Mouse (Mus musculus) hindbrain, postnatal 0 days (tissue): ENCODE measurements around the gene Kif2a. TPM values are rescaled to one million over a fixed set of nuclear protein-coding genes. Genes with fewer than 3 reads are reported as not detected.

ENCODE experiments used
- ATAC-seq: fragments of 200-750 bp; cut with Nextera tagmentation; 2 replicates; pipeline ENCODE4 v1.8.0; 2017; ENCODE audit warnings: mild to moderate bottlenecking, moderate TSS enrichment, moderate library complexity
- DNase-seq: peaks from one replicate; pipeline ENCODE4 v3.0.0-alpha.2; 2015; ENCODE audit warnings: low spot score
- H3K27ac ChIP-seq: fragments of 300-500 bp; sonication (generic); 2 replicates; pipeline ENCODE4 v1.5.1; 2014; ENCODE audit warnings: mild to moderate bottlenecking
- H3K27me3 ChIP-seq: fragments of 300-500 bp; sonication (generic); 2 replicates; pipeline ENCODE4 v1.6.1; 2014; ENCODE audit warnings: low read length, mixed read lengths; ENCODE audit not compliant: insufficient read depth
- H3K36me3 ChIP-seq: fragments of 300-500 bp; sonication (generic); 2 replicates; pipeline ENCODE4 v1.6.1; 2014; ENCODE audit warnings: low read length, mixed read lengths; ENCODE audit not compliant: insufficient read depth
- H3K4me1 ChIP-seq: fragments of 300-500 bp; sonication (generic); 2 replicates; pipeline ENCODE4 v1.6.1; 2014; ENCODE audit warnings: antibody characterized with exemption, low read length, mixed read lengths; ENCODE audit not compliant: insufficient read depth
- H3K4me2 ChIP-seq: fragments of 300-500 bp; sonication (generic); 2 replicates; pipeline ENCODE4 v1.6.1; 2014; ENCODE audit warnings: low read depth, mild to moderate bottlenecking, low read length, moderate library complexity, mixed read lengths
- H3K4me3 ChIP-seq: fragments of 300-500 bp; sonication (generic); 2 replicates; pipeline ENCODE4 v1.5.1; 2014; ENCODE audit warnings: low read length
- H3K9ac ChIP-seq: fragments of 300-500 bp; sonication (generic); replicated peaks from 2 replicates; pipeline ENCODE4 v1.6.1; 2014; ENCODE audit warnings: mild to moderate bottlenecking, low read length, moderate library complexity, mixed read lengths
- H3K9me3 ChIP-seq: fragments of 300-500 bp; sonication (generic); 2 replicates; pipeline ENCODE4 v1.6.1; 2016; ENCODE audit warnings: low read length, mixed read lengths
- CTCF ChIP-seq: IDR thresholded peaks from 2 replicates; pipeline ENCODE4 v1.5.1; 2016; ENCODE audit warnings: antibody characterized with exemption, control low read depth, low read depth
- WGBS: fragments of 180-500 bp; shearing (Covaris S2); extraction: QIAGEN DNeasy Blood & Tissue Kit; methylation state at CpG from one replicate; pipeline ENCODE4 v1.1.7; 2014; 5-methylcytosine and 5-hydroxymethylcytosine counted together
- polyA plus RNA-seq: library from polyadenylated mRNA; unstranded; fragments of >200 nt; fragmentation: Nextera tagmentation; extraction: Ambion mirVana; gene quantifications from 2 replicates; pipeline ENCODE4 v1.2.1, GENCODE M21; 2015
- total RNA-seq: library from RNA; depleted of rRNA; stranded (reverse); fragments of >200 nt; gene quantifications from 2 replicates; pipeline ENCODE4 v1.2.3, GENCODE M21; 2014

Gene Kif2a
- total and polyA plus RNA-seq, 2 experiments from 2014 or later: 23.7 to 102 TPM

DNA sequence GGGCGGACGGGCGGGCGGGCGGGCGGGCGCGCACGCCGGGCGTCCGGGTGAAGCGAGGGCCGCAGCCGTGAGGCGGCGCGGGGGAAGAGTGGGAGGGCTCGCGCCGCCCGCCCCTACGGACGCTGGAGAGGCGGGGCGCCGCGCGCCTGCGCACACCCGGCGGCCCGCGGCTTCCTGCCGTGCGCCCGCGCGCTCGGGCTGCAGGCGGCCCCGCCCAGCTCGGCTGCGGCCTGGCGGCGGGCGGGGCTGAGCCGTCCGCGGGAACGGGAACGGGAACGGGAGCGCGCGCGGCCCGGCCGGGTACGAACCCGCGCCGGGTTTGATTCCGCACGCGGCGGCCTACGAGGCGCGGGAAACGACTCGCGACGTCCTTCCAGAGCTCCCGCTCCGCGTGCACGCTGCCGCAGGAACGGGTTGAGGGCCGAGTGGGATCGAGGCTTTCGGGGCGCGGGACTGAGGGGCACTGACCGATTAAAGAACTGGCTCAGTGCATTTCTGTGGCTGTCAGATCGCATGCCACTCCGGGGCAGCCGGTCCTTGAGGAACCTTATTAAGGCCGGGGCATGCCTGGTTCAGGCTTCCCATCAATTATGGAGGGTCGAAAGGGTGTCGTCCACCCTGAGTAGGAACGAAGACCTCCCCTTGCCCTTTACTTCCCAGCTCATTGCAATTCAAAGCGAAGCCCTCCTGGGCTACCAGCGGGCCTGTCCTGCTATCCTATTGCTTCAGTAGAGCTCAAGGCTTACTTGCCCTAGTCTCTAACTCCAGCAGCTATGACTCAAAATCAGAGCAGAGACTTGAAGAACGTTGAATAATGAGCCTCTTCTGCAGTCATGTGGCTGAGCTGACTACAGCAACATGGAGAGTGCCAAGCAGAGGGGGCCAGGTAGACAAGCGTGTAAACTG lies 593 bp upstream of the Kif2a start:
- WGBS: under 1% methylated on average over 76 of the region's 97 CpGs
- peak; percentile 95 for ATAC-seq
- DNase-seq: peak; percentile 96
- no peaks in the 10 kb centered on the region for H3K9me3 ChIP-seq
- no peaks in the 10 kb centered on the region for H3K36me3 ChIP-seq
- H3K4me3 ChIP-seq: peak overlapping the region; percentile 83
- H3K9ac ChIP-seq: peak overlapping the region; percentile 90
- TF ChIP-seq CTCF: no peak
- H3K4me2 ChIP-seq: peak overlapping the region; percentile 68
- H3K27ac ChIP-seq: peak overlapping the region; percentile 92
- 0 out of 2 replicates have a peak, but pooled peaks cover 3% of the 10 kb centered on the region for H3K4me1 ChIP-seq
- H3K27me3 ChIP-seq: no peaks in the 10 kb centered on the region

DNA sequence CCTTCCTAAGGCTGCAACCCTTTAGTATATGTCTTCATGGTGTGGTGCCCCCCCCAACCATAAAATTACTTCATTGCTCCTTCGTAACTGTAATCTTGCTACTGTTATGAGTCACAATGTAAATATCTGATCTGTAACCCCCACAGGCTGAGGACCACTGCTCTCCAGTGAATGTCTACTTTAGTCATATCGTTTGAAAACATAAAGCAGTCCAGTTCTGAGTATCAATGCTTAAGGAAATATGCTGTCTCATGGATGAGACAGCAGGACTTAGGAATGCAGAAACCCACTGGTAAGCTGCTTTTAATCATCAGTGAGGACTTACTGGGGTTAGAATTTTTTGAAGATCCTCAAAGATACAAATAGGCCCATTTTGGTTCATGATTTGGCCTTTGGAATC lies 2.5 kb downstream of the Kif2a start:
- no peak for TF ChIP-seq CTCF
- H3K4me2 ChIP-seq: peak overlapping the region; percentile 30
- H3K27me3 ChIP-seq: no peaks in the 10 kb centered on the region
- DNase-seq (no peak), ATAC-seq (no peak)
- no peaks in the 10 kb centered on the region for H3K36me3 ChIP-seq
- peaks cover 7% of the 10 kb centered on the region; the same call in 1 of the 2 replicates for H3K4me1 ChIP-seq
- no peak overlapping the region for H3K27ac ChIP-seq
- no peak overlapping the region for H3K4me3 ChIP-seq
- H3K9ac ChIP-seq: no peak overlapping the region
- 76% methylated on average over 2 of the region's 2 CpGs for WGBS
- H3K9me3 ChIP-seq: no peaks in the 10 kb centered on the region

DNA sequence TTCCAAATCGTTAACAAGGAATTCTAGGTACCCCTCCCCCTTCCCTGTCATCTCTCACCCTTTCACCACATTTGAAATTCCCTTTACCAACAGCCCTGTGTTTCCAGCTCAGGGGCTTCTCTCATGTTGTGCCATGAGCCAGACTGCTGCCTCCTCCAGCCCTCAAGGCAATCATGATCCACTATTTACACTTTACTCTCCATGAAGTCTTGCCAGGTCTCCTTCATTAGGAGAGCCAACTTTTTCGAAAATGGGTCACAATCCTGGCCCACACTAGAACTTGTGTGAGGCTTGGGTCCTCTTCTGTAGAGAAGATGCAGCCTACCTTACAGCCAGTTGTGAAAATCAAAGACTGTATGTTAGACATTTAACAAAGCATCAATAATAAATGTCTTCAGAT lies 8.0 kb downstream of the Kif2a start:
- Histone ChIP-seq H3K4me3 (no peak overlapping the region), H3K36me3 (no peaks in the 10 kb centered on the region), H3K4me1 (peaks cover 4% of the 10 kb centered on the region; the same call in 1 of the 2 replicates), H3K27ac (no peak overlapping the region), H3K4me2 (no peak overlapping the region), H3K27me3 (no peaks in the 10 kb centered on the region), H3K9ac (no peak overlapping the region), H3K9me3 (no peaks in the 10 kb centered on the region)
- DNase-seq (no peak), ATAC-seq (no peak)
- TF ChIP-seq CTCF: no peak
- 73% methylated on average over 2 of the region's 2 CpGs for WGBS

DNA sequence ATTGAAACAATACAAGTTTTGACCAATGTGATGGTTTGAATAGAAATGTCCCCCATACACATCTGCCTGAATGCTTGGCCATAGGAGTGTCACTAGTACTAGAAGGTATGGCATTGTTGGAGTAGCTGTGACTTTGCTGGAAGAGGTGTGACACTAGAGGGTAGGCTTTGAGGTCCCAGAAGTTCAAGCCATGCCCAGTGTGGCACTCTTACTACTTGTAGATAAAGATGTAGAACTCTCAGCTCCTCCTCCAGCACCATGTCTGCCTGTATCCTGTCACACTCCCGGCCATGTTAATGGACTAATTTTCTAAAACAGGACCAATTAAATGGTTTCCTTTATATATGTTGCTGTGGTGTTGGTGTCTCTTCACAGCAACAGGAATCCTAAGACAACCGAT lies 10.3 kb downstream of the Kif2a start:
- no peak for TF ChIP-seq CTCF
- Histone ChIP-seq H3K4me3 (no peak overlapping the region), H3K9me3 (no peaks in the 10 kb centered on the region), H3K4me2 (no peak overlapping the region), H3K27ac (no peak overlapping the region), H3K27me3 (no peaks in the 10 kb centered on the region), H3K9ac (no peak overlapping the region), H3K36me3 (no peaks in the 10 kb centered on the region), H3K4me1 (peaks cover 4% of the 10 kb centered on the region; the same call in 1 of the 2 replicates)
- DNase-seq: no peak
- ATAC-seq: no peak
- 77% methylated on average over 2 of the region's 2 CpGs for WGBS

DNA sequence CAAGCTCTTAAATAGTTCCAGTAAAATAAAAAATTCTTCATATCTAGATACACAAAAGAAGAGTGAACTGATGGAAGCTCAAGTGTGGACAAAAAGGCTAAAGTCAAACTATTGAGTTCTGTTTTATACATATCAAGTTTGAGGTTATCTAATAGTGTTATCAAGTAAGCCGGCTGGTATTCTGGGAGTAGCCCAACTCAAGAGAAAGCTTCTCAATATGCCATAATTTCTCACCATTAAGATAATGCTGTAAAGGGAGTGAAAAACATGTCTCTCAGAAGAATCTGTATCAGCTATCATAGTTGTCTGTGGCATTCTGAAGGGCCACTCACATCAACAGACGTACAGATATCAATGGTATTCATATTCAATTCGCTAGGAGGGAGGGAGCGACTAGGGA lies 13.8 kb downstream of the Kif2a start:
- H3K4me3 ChIP-seq: no peak overlapping the region
- H3K36me3 ChIP-seq: no peaks in the 10 kb centered on the region
- no peak overlapping the region for H3K4me2 ChIP-seq
- ATAC-seq: no peak
- no peak for TF ChIP-seq CTCF
- 87% methylated on average over 4 of the region's 4 CpGs for WGBS
- no peak overlapping the region for H3K27ac ChIP-seq
- no peak overlapping the region for H3K9ac ChIP-seq
- H3K27me3 ChIP-seq: no peaks in the 10 kb centered on the region
- DNase-seq: no peak
- H3K4me1 ChIP-seq: no peaks in the 10 kb centered on the region
- H3K9me3 ChIP-seq: no peaks in the 10 kb centered on the region

DNA sequence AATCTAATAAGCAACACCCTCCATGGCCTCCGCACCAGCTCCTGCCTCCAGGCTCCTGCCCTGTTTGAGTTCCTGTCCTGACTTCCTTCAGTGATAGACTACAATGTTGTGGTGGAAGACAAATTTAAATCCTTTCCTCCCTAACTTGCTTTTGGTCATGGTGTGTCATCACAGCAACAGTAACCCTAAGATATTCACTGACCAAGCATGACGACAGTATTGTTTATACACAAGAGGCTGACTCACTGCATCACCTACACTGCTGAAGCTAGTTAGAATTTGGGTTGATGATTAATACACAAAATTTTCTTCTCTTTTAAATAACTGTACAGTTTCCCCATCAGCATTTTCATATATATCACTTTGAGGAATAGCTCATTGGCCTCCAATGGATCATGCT lies 18.7 kb downstream of the Kif2a start:
- no peak overlapping the region for H3K27ac ChIP-seq

DNA sequence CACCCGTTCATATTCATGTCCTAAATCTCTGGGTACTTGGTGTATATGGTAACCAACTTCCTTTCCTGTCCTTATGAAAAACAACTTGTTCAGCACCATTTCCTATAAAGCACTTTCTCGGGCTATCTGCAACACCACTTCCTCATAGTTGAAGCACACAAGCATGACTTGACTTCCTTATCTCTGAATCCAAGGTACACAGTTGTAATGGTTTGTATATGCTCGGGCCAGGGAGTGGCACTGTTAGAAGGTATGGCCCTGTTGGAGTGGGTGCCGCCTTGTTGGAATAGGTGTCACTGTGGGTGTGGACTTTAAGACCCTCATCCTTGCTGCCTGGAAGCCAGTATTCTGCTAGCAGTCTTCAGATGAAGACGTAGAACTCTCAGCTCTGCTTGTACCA lies 23.3 kb downstream of the Kif2a start:
- TF ChIP-seq CTCF: no peak
- no peaks in the 10 kb centered on the region for H3K36me3 ChIP-seq
- no peaks in the 10 kb centered on the region for H3K4me1 ChIP-seq
- ATAC-seq (no peak), DNase-seq (no peak)
- H3K4me2 ChIP-seq: no peak overlapping the region
- H3K27me3 ChIP-seq: no peaks in the 10 kb centered on the region
- H3K27ac ChIP-seq: no peak overlapping the region
- no peaks in the 10 kb centered on the region for H3K9me3 ChIP-seq
- WGBS: 92% methylated on average over 5 of the region's 5 CpGs
- no peak overlapping the region for H3K4me3 ChIP-seq
- no peak overlapping the region for H3K9ac ChIP-seq

More for the DNA sequence above, 18.7 kb downstream of the Kif2a start:
- ATAC-seq: no peak
- no peaks in the 10 kb centered on the region for H3K36me3 ChIP-seq
- DNase-seq: no peak
- TF ChIP-seq CTCF: no peak
- 88% methylated on average over 2 of the region's 2 CpGs for WGBS
- no peak overlapping the region for H3K4me2 ChIP-seq
- H3K27me3 ChIP-seq: no peaks in the 10 kb centered on the region
- no peak overlapping the region for H3K9ac ChIP-seq
- no peak overlapping the region for H3K4me3 ChIP-seq
- H3K4me1 ChIP-seq: no peaks in the 10 kb centered on the region
- no peaks in the 10 kb centered on the region for H3K9me3 ChIP-seq
